Mouse (Mus musculus) ovary, postnatal 10 days (tissue): ENCODE data around the gene Lca5.

Source experiments
- DNase-seq: peaks from one replicate; pipeline ENCODE4 v3.0.0; 2022; ENCODE audit warnings: low spot score

The Lca5 gene

DNA sequence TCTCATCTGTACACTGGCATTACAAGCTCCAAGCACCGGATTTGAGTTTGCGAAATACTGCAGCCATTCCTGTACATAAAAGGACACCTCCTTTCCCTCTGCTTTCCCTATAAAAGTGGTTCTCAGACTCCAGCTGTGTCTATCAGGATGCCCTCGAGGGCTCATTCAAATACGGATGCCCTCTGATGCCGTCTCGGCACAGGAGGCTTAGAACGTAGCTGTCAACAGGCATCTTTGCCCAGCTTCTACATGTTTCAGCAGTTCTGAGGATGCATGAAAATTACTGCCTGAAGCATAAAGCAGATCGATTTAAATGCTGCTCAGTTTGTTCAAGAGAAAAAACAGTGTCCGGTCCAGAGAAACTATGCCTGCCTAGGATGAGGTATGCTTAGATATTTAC, 51.4 kb downstream of the Lca5 start:
- DNase-seq: no peak

DNA sequence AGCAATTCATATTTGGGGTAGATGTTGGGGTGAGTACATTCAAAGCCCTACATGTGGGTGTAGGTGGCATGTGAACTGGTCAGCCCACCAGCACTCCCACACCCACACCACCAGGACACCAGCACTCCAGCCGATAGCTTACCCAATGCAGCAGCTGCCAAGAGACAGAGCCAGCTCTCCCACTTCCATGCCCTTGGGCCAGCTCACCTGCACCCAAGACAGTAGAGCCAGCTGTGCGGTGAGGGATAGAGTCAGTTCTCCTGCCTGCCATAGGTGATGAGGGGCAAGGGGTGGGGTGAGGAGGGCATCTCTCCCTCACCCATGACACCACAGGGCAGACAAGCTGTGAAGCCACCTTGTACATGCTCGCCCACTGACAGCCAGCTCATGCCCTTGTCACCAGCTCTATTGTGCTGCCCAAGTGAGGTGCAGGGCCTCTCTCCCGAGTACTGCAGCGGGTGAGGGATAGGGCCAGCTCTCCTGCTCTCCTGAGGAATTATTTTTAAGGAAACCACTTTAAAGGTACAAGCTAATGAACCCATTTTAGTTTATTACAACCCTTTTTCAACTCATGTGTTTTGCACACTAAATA, 54.6 kb downstream of the Lca5 start:
- no peak for DNase-seq

DNA sequence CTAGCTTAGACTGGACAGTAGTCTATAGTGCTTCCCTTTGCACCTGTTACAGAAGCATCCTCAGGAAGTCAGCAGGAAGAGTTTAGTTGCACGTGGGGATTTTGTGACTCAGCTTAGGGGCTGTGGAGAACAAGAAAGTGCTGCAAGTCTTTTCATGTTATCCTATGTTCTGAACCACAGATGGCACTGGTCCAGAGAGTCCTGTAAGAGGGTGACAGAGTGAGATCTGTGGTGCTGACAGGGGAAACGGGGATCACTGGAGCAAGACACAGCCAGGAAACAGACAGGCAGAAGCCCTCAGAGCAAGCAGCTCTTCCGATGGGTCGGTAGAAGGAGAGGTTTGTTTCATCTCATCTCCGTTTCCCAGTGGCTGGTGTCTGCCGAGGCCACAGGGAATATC, 55.6 kb downstream of the Lca5 start:
- DNase-seq: no peak

DNA sequence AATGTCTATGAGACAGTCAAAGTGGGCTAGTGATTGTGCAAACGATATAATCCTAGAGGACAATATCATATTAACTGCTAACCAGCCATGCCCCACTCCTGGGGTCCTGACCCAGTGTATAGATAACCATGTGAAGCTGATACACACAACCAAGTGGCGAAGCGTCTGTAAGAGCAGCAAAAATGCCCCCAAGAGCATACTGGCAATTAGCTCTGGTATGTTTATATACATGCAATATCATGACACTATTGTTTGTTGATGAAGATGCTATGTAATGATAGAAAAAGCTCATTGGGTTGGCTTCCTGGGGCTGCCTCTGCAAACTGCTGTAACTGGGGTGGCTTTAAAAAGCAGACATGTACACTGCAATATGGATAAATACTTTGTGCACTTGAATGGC, 57.7 kb downstream of the Lca5 start:
- DNase-seq: no peak

DNA sequence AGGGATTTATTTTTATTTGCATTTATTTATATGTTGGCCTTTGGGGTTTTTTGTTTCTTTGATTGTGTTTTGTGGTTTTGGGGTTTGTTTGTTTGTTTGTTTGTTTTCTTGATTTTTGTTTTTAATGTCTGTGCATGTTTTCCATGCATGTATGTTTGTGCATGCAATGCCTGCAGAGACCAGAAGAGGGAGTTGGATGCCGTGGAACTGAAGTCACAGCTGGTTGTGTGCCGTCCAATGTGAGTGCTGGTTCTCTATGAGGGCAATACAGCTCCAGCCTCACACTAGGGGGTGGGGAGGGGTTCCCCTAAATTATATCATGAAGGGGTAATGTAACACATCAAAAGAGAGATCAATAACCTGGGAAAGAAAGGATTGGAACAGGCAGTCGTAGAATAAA, 58.2 kb downstream of the Lca5 start:
- no peak for DNase-seq

GRCm38 (mm10) chr9:83381317-83381716, 59.6 kb downstream of the Lca5 start:
- DNase-seq: no peak

- DNase-seq: no peak
Observed at GRCm38 (mm10) chr9:83379661-83380060, 61.3 kb downstream of the Lca5 start.

DNA sequence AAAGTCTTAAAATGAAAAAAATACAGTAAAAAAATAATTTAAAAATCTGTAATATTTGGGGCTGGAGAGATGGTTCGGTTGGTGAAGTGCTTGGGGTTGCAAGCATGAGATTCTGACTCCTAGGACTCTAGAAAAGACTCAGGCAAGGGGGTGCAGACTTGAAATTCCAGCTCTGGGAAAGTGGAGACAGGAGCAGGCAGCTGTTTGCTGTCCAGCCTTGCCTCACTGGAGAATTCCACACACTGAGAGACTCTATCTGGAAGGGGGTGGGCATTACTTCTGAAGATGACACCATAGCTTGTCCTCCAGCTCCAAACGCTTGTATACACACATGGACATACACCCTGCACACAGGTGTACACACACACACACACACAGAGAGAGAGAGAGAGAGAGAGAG, 63.8 kb downstream of the Lca5 start:
- no peak for DNase-seq

GRCm38 (mm10) chr9:83375522-83376176, 65.3 kb downstream of the Lca5 start:
- DNase-seq: no peak

DNA sequence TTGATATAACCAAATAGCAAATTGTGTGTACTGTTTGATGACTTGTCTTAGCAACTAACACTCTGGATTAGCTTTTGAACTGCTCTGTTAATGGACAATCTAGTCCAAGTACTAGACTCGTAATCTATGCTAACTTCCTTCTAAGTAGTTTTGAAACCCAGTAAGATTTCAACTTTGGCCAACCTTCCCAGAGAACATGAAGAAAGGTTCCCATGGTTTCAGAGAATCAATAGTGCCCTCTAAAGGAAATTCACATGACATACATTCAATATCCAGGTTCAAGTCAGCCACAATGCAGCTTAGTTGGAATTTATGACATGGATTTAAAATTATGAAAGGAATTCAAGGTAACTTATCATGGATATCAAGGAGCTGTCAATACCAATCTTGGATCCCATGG, 70.0 kb downstream of the Lca5 start:
- no peak for DNase-seq

DNA sequence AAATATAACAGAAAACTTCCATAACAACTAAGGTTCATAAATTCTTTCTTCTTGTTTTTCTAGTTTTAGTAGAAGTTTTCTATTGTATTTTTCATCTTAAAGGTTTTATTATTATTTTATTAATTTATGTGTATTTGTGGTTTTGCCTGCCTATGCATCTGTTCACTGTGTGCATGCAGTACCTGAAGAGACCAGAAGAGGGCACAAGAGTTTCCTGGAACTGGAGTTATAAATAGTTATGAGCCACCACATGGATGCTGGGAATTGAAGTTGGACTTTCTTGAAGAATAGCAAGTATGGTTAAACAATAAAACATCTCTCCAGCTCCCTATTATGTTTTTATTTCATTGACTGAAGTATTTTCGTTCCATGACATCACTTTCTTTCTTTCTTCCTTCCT, 72.7 kb downstream of the Lca5 start:
- no peak for DNase-seq

DNA sequence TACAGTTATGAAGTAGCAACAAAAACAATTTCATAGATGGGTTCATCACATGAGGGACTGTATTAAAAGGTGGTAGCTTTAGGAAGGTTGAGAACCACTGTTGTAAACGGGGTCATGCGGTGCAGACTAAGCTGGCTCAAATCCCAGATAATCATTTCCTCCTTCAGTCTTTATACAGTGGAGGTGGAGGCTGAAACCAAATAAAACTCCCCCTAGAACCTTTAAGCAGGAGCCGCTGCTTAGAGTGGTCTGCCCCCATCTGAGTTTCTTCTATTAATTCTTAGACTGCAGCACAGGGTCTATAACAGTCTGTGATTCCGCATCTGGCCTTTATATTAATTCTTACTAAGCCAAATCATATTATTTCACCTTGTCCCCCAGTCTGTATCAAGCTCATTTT, 85.1 kb downstream of the Lca5 start:
- DNase-seq: no peak

GRCm38 (mm10) chr9:83353316-83353715, 87.6 kb downstream of the Lca5 start:
- DNase-seq: no peak

DNA sequence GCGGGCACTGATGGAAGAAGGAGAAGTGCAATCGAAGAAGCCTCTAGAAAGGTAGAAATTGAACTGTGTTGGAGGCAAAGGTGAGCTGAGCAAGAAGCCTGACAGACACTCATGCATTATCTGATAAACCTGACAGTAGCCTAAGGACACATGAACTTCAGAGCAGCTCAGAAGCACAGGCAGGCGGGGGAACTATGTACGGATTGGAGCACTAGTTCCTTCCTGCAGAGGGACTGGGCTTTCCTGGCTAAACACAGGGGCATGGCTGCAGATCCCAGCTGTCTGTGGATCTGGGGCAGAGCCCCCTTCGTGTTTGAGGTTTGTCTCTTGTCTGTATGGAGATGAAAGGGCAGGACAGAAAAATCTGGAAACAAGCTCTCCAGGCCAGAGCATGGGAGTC, 89.8 kb downstream of the Lca5 start:
- no peak for DNase-seq

GRCm38 (mm10) chr9:83350613-83351012, 90.3 kb downstream of the Lca5 start:
- DNase-seq: no peak

- no peak for DNase-seq
Observed at GRCm38 (mm10) chr9:83349905-83350304, 91.0 kb downstream of the Lca5 start.

- no peak for DNase-seq
Observed at GRCm38 (mm10) chr9:83349504-83349903, 91.4 kb downstream of the Lca5 start.

GRCm38 (mm10) chr9:83347521-83347920, 93.4 kb downstream of the Lca5 start:
- no peak for DNase-seq

DNA sequence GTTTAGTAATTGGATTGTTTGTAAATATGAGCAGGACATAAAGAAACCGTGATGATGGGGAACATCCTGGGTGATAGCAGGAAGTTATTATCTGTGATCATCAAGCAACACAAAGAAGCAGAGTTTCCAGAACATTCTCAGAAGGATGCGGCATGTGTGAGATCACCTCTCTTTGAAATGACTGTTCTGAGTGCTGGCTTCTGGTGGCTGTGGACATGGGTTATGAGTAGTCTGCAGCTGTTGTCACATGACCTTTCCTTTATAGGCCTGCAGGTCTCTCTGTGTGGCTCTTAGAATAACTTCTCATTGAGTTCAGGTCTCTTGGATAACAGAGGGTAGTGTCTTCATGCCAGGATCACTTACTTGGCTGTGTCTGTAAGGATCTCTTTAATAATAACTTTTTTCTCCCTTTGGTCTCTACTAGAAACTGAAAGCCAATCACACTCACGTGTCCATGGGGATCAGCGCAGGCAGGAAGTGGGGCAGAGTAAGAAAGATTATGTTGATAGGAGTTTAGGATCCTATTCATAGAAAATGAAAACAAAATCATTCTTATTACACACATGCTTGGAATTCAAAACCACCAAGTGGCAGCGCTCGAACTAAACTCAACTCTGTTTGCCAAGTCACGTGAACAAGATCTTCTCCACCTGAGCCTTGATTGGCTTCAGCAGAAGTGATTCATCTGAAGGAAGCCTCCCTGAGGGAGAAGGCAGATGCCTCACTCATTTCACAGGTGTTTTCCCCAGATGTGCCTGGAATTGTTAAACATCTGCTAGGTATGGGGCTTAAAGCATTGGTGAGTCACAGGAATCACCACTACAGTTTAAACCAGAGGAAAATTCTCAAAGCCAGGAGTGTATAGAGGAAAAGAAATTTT, 98.2 kb downstream of the Lca5 start:
- DNase-seq: no peak
